Mouse (Mus musculus): ENCODE data around the gene Slc30a2. TPM values are rescaled to one million over a fixed set of nuclear protein-coding genes. Genes with fewer than 3 reads are reported as not detected.

The Slc30a2 gene
- polyA plus RNA-seq, 1 experiment: not detected

- Histone ChIP-seq H3K9me3 (no peaks in the 10 kb centered on the region), H3K4me1 (peaks cover 47% of the 10 kb centered on the region), H3K27me3 (replicated peaks) (peaks cover 38% of the 10 kb centered on the region), H3K4me3 (replicated peaks) (no peak overlapping the region), H3K36me3 (replicated peaks; ENCODE audit: low read length) (no peaks in the 10 kb centered on the region)
- TF ChIP-seq FLI1 (IDR thresholded peaks at IDR 0.05; ENCODE audit: low read length) (no peak), GATA1 (IDR thresholded peaks at IDR 0.05; ENCODE audit: borderline replicate concordance, low read length) (no peak)
Observed at GRCm38 (mm10) chr4:134353527-134354409, 10.8 kb downstream of the Slc30a2 start.

GRCm38 (mm10) chr4:134355841-134356452, 13.0 kb downstream of the Slc30a2 start:
- no peak overlapping the region for H3K4me3 ChIP-seq (replicated peaks)
- H3K9me3 ChIP-seq: no peaks in the 10 kb centered on the region
- H3K36me3 ChIP-seq (replicated peaks; ENCODE audit: low read length): no peaks in the 10 kb centered on the region
- H3K4me1 ChIP-seq: peaks cover 57% of the 10 kb centered on the region
- peaks cover 41% of the 10 kb centered on the region for H3K27me3 ChIP-seq (replicated peaks)
- no peak for TF ChIP-seq FLI1 (IDR thresholded peaks at IDR 0.05; ENCODE audit: low read length)
- TF ChIP-seq GATA1 (IDR thresholded peaks at IDR 0.05; ENCODE audit: borderline replicate concordance, low read length): no peak

DNA sequence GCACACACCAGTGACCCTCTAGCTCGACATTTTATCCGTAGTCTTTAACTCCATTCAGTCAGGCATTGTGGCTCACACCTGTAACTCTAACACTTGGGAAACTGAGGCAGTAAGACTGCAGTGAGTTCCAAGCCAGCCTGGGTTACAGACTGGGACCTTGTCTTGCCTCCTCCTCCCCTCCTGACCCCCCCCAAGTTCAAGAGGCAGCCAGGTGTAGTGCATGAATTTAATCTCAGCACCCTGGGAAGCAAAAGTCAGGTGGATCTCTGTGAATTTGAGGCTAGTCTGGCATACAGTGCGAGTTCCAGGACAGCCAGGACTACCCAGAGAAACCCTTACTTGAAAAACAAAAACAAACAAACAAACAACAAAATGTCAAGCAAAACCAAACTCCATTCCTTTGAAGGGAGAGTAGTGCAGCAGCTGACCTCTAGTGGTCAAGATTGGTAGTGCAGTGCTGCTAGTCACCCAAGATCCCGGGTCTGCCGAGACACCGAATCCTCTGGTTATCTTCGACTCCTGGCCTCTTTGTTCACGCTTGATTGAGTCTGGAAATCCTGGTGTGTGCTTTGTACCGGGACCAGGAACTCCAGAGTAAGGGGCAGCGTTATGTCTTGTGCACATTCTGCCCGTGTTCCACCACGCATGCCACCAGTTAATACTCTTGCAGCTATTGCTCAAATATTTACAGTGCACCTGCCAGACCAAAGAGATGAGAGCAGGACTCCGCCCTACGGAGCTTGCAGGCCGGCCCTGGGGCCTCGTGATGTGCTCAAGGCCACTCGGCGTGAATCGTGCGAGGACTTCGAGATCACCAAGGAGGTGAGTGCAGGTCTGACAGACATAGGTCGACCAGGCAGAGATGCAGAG, 13.8 kb downstream of the Slc30a2 start:
- peaks cover 44% of the 10 kb centered on the region for H3K27me3 ChIP-seq (replicated peaks)
- peaks cover 49% of the 10 kb centered on the region for H3K4me1 ChIP-seq
- TF ChIP-seq GATA1 (IDR thresholded peaks at IDR 0.05; ENCODE audit: borderline replicate concordance, low read length): no peak
- TF ChIP-seq FLI1 (IDR thresholded peaks at IDR 0.05; ENCODE audit: low read length): no peak
- H3K36me3 ChIP-seq (replicated peaks; ENCODE audit: low read length): no peaks in the 10 kb centered on the region
- no peaks in the 10 kb centered on the region for H3K9me3 ChIP-seq
- H3K4me3 ChIP-seq (replicated peaks): peak overlapping the region; percentile 14

- Histone ChIP-seq H3K36me3 (replicated peaks; ENCODE audit: low read length) (no peaks in the 10 kb centered on the region), H3K4me3 (replicated peaks) (no peak overlapping the region), H3K4me1 (peaks cover 48% of the 10 kb centered on the region), H3K27me3 (replicated peaks) (peaks cover 43% of the 10 kb centered on the region), H3K9me3 (no peaks in the 10 kb centered on the region)
- TF ChIP-seq GATA1 (IDR thresholded peaks at IDR 0.05; ENCODE audit: borderline replicate concordance, low read length): no peak
- TF ChIP-seq FLI1 (IDR thresholded peaks at IDR 0.05; ENCODE audit: low read length): no peak
Observed at GRCm38 (mm10) chr4:134357461-134357771, 14.4 kb downstream of the Slc30a2 start.

DNA sequence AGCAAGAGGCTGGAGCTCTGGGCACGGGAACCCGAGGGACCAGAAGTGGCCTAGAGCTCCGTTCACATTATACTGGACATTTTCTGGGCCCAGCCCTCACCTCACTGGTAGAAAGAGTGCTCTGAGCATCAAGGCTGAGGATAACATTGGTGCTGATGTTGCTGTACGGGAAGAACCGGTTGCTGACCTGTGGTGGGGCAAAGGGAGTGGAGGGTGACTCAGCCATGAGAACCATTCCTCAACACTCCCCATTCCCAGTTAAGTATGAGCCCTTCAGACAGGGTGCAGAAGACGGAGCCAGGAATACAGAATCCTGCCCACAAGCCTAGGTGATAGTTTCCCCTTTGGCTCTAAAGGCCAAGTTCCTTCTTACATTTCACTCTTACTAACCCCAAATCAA, 16.7 kb downstream of the Slc30a2 start:
- TF ChIP-seq GATA1 (IDR thresholded peaks at IDR 0.05; ENCODE audit: borderline replicate concordance, low read length) (no peak), FLI1 (IDR thresholded peaks at IDR 0.05; ENCODE audit: low read length) (no peak)
- Histone ChIP-seq H3K9me3 (no peaks in the 10 kb centered on the region), H3K4me3 (replicated peaks) (no peak overlapping the region), H3K27me3 (replicated peaks) (peaks cover 57% of the 10 kb centered on the region), H3K36me3 (replicated peaks; ENCODE audit: low read length) (no peaks in the 10 kb centered on the region), H3K4me1 (peaks cover 47% of the 10 kb centered on the region)

DNA sequence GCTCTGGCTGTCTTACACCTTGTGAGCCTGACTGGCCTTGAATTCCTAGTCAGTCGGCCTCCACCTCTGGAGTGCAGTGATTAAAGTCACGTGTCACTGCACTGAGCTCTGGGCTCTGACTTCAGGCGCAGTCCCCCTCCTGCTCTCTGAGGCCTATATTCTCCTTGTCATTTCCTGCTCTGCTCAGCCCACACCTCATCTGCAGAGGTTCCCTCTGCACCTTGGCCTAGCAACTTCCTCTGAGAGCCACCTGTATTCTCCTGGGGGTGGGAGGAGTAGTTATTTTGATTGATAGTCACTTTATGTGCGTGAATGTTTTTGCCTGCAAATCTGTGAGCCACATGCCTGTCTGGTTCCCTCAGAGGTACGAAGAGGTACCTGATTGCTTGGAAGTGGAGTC, 18.2 kb downstream of the Slc30a2 start:
- TF ChIP-seq GATA1 (IDR thresholded peaks at IDR 0.05; ENCODE audit: borderline replicate concordance, low read length) (no peak), FLI1 (IDR thresholded peaks at IDR 0.05; ENCODE audit: low read length) (no peak)
- no peaks in the 10 kb centered on the region for H3K36me3 ChIP-seq (replicated peaks; ENCODE audit: low read length)
- peaks cover 48% of the 10 kb centered on the region for H3K4me1 ChIP-seq
- H3K9me3 ChIP-seq: no peaks in the 10 kb centered on the region
- H3K27me3 ChIP-seq (replicated peaks): peaks cover 67% of the 10 kb centered on the region
- no peak overlapping the region for H3K4me3 ChIP-seq (replicated peaks)

DNA sequence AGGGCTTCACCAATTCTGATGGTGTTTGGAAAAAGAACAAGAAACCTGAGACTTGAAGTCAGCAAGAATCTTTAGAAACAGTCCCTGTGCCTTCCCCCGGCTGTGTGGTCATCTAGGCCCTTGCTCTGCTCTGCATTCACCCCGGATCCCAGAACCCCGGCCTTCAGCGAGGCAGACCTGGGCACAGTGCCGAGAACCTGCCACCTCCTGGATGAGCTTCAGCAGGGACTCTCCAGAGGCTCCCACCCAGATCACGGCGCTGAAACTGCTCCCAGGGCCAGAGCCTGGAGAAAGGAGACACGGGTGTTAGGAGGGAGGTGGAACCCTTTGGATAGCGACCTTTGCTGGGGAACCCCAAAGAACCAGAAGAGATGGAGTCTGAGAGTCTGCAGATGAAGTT, 19.1 kb downstream of the Slc30a2 start:
- peaks cover 67% of the 10 kb centered on the region for H3K27me3 ChIP-seq (replicated peaks)
- H3K4me1 ChIP-seq: peaks cover 39% of the 10 kb centered on the region
- H3K4me3 ChIP-seq (replicated peaks): no peak overlapping the region
- TF ChIP-seq GATA1 (IDR thresholded peaks at IDR 0.05; ENCODE audit: borderline replicate concordance, low read length) (no peak), FLI1 (IDR thresholded peaks at IDR 0.05; ENCODE audit: low read length) (no peak)
- no peaks in the 10 kb centered on the region for H3K9me3 ChIP-seq
- no peaks in the 10 kb centered on the region for H3K36me3 ChIP-seq (replicated peaks; ENCODE audit: low read length)

DNA sequence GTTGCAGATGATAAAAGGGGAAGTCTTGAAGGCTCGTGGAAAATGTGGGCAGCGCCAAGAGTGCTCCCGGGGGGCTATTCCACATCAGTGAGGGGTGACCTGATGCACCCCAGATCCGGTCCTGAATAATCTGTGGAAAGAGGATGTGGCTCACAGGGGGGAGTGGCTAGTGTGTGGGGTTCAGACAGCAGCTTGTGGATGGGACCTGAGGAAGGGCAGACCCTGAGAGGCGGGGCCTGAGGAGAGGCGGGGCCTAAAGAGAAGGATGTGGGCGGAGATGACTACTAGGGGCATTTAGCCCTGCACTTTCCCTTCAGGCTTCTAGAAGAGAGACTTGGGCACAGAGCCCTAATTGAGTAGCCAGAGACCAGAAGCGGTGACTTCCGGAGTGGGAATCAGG, 19.6 kb downstream of the Slc30a2 start:
- Histone ChIP-seq H3K9me3 (no peaks in the 10 kb centered on the region), H3K4me1 (peaks cover 34% of the 10 kb centered on the region), H3K36me3 (replicated peaks; ENCODE audit: low read length) (no peaks in the 10 kb centered on the region), H3K27me3 (replicated peaks) (peaks cover 64% of the 10 kb centered on the region), H3K4me3 (replicated peaks) (peak overlapping the region; percentile 62)
- TF ChIP-seq GATA1 (IDR thresholded peaks at IDR 0.05; ENCODE audit: borderline replicate concordance, low read length) (no peak), FLI1 (IDR thresholded peaks at IDR 0.05; ENCODE audit: low read length) (no peak)

DNA sequence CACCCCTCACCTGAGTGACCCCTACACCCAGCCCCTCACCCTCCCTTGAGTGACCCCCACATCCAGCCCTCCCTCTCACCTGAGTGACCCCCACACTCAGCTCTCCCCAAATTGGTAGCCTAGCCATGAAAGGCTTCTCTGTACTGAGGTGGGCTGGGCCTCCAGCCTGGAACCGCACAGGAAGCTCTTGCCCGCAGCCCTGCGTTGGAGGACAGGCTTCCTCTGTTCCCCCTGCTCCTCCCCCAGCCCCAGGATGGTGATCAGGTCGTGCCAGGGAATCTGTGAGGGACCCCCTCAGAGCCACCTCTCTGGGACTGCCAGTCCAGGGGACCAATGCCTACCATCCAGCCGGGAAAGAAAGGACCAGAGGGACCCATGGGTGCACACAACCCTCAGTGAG, 22.3 kb downstream of the Slc30a2 start:
- no peak for TF ChIP-seq GATA1 (IDR thresholded peaks at IDR 0.05; ENCODE audit: borderline replicate concordance, low read length)
- no peak for TF ChIP-seq FLI1 (IDR thresholded peaks at IDR 0.05; ENCODE audit: low read length)
- Histone ChIP-seq H3K36me3 (replicated peaks; ENCODE audit: low read length) (no peaks in the 10 kb centered on the region), H3K4me3 (replicated peaks) (no peak overlapping the region), H3K27me3 (replicated peaks) (peaks cover 76% of the 10 kb centered on the region), H3K9me3 (no peaks in the 10 kb centered on the region), H3K4me1 (peaks cover 26% of the 10 kb centered on the region)
